Mouse (Mus musculus): ENCODE results near the gene Hs3st3a1. TPM values are rescaled to one million over a fixed set of nuclear protein-coding genes. Genes with fewer than 3 reads are reported as not detected.

The Hs3st3a1 gene
- polyA plus RNA-seq, 1 experiment = 1.8 TPM

DNA sequence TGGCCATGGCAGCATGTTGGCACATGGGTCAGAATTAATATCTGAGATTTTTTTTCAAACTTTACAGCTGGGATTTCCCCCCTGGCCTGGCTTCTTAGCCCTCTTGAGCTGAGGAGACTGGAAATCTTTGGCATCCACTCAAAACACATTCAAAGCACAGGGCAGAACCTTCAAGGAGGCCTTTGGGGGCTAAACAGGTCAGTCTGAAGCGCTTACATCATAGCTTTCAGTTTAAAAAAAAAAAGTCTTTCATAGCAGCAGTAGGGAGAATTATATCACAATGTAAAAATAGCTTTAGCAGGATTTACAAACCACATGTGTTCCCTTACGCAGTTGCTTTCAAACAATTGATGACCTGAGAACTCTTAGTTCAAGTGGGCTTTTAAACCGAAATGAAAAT lies 46.3 kb downstream of the Hs3st3a1 start:
- Histone ChIP-seq H3K79me2 (ENCODE audit: control insufficient read depth, insufficient read depth) (no peaks in the 10 kb centered on the region), H3K4me2 (ENCODE audit: low read depth) (no peak overlapping the region), H3ac (ENCODE audit: control insufficient read depth, insufficient read length) (no peak overlapping the region), H3K27me3 (ENCODE audit: control insufficient read depth, insufficient read depth, insufficient read length) (no peaks in the 10 kb centered on the region), H3K36me3 (ENCODE audit: control insufficient read depth, insufficient read depth) (no peaks in the 10 kb centered on the region), H3K4me3 (no peak overlapping the region)
- TF ChIP-seq REST (IDR thresholded peaks at IDR 0.05; ENCODE audit: insufficient read depth, insufficient read length) = no peak
- no peak for TF ChIP-seq SRF (IDR thresholded peaks at IDR 0.05; ENCODE audit: control insufficient read depth, insufficient read length, low read depth)
- no peak for TF ChIP-seq MYOG (IDR thresholded peaks at IDR 0.05; ENCODE audit: control insufficient read depth in 1 of 3, insufficient read depth in 1 of 3, insufficient read length in 2 of 3, low read depth in 2 of 3)

DNA sequence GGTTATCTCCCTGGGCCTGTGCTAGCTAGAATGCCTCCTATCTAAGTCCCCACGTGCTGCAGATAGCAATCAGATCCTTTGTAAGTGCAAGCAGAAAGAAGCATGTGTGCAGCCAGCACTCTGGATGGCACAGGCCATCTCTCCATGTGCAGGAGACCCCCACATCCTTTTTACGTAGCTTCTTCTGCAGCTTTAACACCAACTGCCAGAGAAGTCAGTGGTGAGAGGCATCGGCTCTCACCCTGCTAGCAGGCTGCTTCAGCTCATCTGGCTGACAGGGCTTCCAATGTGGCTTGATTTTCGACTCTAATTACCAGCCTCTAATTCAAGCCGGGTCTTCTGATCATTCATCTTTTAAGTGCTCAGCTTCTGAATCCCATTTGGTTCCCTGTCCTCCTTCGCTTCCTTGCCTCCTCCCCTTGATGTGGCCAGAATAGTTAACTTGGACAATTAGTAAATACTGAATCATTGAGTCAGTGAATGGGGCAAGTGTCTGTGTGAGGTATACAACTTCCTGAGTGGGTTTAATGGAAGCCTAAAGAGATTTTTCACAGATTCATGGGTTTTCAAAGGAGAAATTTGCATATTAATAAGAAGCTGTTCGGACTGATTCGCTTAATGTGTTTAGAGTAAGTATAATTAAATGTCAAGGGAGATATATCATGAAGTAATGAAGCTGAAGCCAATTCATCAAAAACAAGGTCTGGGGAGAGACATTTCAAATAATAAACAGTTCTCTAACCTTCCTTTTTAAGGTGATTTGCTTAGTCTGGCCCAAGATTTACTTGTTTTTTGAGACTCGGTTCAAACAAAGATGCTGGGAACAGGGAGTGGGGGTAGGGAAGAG lies 54.7 kb downstream of the Hs3st3a1 start:
- no peak for TF ChIP-seq TCF12 (IDR thresholded peaks at IDR 0.05; ENCODE audit: insufficient read depth, poor library complexity, severe bottlenecking)
- TF ChIP-seq POLR2AphosphoS2 (IDR thresholded peaks at IDR 0.05; ENCODE audit: insufficient read length, low read depth) = no peak
- TF ChIP-seq CEBPB (IDR thresholded peaks at IDR 0.05; ENCODE audit: insufficient read depth, poor library complexity, severe bottlenecking) = no peak
- TF ChIP-seq USF1 (IDR thresholded peaks at IDR 0.05; ENCODE audit: low read depth) = no peak
- no peak for TF ChIP-seq MAX (IDR thresholded peaks at IDR 0.05; ENCODE audit: low read depth)
- TF ChIP-seq MYOG (IDR thresholded peaks at IDR 0.05; ENCODE audit: control insufficient read depth in 1 of 3, insufficient read depth in 1 of 3, insufficient read length in 2 of 3, low read depth in 2 of 3) = no peak
- TF ChIP-seq REST (IDR thresholded peaks at IDR 0.05; ENCODE audit: insufficient read depth, insufficient read length) = no peak
- no peaks in the 10 kb centered on the region for H3K36me3 ChIP-seq (ENCODE audit: control insufficient read depth, insufficient read depth)

GRCm38 (mm10) chr11:64494448-64494847 lies 59.3 kb downstream of the Hs3st3a1 start:
- no peaks in the 10 kb centered on the region for H3K36me3 ChIP-seq (ENCODE audit: control insufficient read depth, insufficient read depth)
- H3K27me3 ChIP-seq (ENCODE audit: control insufficient read depth, insufficient read depth, insufficient read length) = no peaks in the 10 kb centered on the region
- no peak overlapping the region for H3K4me3 ChIP-seq
- no peaks in the 10 kb centered on the region for H3K79me2 ChIP-seq (ENCODE audit: control insufficient read depth, insufficient read depth)
- TF ChIP-seq USF1 (IDR thresholded peaks at IDR 0.05; ENCODE audit: low read depth) (no peak), MAX (IDR thresholded peaks at IDR 0.05; ENCODE audit: low read depth) (no peak), POLR2AphosphoS2 (IDR thresholded peaks at IDR 0.05; ENCODE audit: insufficient read length, low read depth) (no peak), CEBPB (IDR thresholded peaks at IDR 0.05; ENCODE audit: insufficient read depth, poor library complexity, severe bottlenecking) (no peak), TCF12 (IDR thresholded peaks at IDR 0.05; ENCODE audit: insufficient read depth, poor library complexity, severe bottlenecking) (no peak), POLR2A (IDR thresholded peaks at IDR 0.05; ENCODE audit: insufficient read length, low read depth) (no peak), MYOD1 (IDR thresholded peaks at IDR 0.05; ENCODE audit: control insufficient read depth in 1 of 3, insufficient read length in 2 of 3, low read depth in 2 of 3) (no peak), REST (IDR thresholded peaks at IDR 0.05; ENCODE audit: insufficient read depth, insufficient read length) (no peak), E2F4 (IDR thresholded peaks at IDR 0.05; ENCODE audit: insufficient read depth) (no peak), TCF3 (IDR thresholded peaks at IDR 0.05; ENCODE audit: insufficient read length, low read depth) (no peak), MYOG (IDR thresholded peaks at IDR 0.05; ENCODE audit: control insufficient read depth in 1 of 3, insufficient read depth in 1 of 3, insufficient read length in 2 of 3, low read depth in 2 of 3) (no peak), SRF (IDR thresholded peaks at IDR 0.05; ENCODE audit: control insufficient read depth, insufficient read length, low read depth) (no peak)
- H3ac ChIP-seq (ENCODE audit: control insufficient read depth, insufficient read length) = no peak overlapping the region
- H3K4me2 ChIP-seq (ENCODE audit: low read depth) = no peak overlapping the region

More for the DNA sequence above, 54.7 kb downstream of the Hs3st3a1 start:
- Histone ChIP-seq H3K4me3 (no peak overlapping the region), H3K79me2 (ENCODE audit: control insufficient read depth, insufficient read depth) (no peaks in the 10 kb centered on the region), H3ac (ENCODE audit: control insufficient read depth, insufficient read length) (no peak overlapping the region), H3K4me2 (ENCODE audit: low read depth) (no peak overlapping the region), H3K27me3 (ENCODE audit: control insufficient read depth, insufficient read depth, insufficient read length) (no peaks in the 10 kb centered on the region)

- Histone ChIP-seq H3K27me3 (ENCODE audit: control insufficient read depth, insufficient read depth, insufficient read length) (no peaks in the 10 kb centered on the region), H3ac (ENCODE audit: control insufficient read depth, insufficient read length) (no peak overlapping the region), H3K4me2 (ENCODE audit: low read depth) (peak overlapping the region; percentile 8), H3K4me3 (no peak overlapping the region), H3K36me3 (ENCODE audit: control insufficient read depth, insufficient read depth) (no peaks in the 10 kb centered on the region), H3K79me2 (ENCODE audit: control insufficient read depth, insufficient read depth) (no peaks in the 10 kb centered on the region)
- TF ChIP-seq CEBPB (IDR thresholded peaks at IDR 0.05; ENCODE audit: insufficient read depth, poor library complexity, severe bottlenecking) (no peak), POLR2AphosphoS2 (IDR thresholded peaks at IDR 0.05; ENCODE audit: insufficient read length, low read depth) (no peak), TCF12 (IDR thresholded peaks at IDR 0.05; ENCODE audit: insufficient read depth, poor library complexity, severe bottlenecking) (no peak), REST (IDR thresholded peaks at IDR 0.05; ENCODE audit: insufficient read depth, insufficient read length) (no peak), MYOD1 (IDR thresholded peaks at IDR 0.05; ENCODE audit: control insufficient read depth in 1 of 3, insufficient read length in 2 of 3, low read depth in 2 of 3) (no peak), E2F4 (IDR thresholded peaks at IDR 0.05; ENCODE audit: insufficient read depth) (no peak), USF1 (IDR thresholded peaks at IDR 0.05; ENCODE audit: low read depth) (no peak), POLR2A (IDR thresholded peaks at IDR 0.05; ENCODE audit: insufficient read length, low read depth) (no peak), TCF3 (IDR thresholded peaks at IDR 0.05; ENCODE audit: insufficient read length, low read depth) (no peak), MAX (IDR thresholded peaks at IDR 0.05; ENCODE audit: low read depth) (no peak), SRF (IDR thresholded peaks at IDR 0.05; ENCODE audit: control insufficient read depth, insufficient read length, low read depth) (no peak), MYOG (IDR thresholded peaks at IDR 0.05; ENCODE audit: control insufficient read depth in 1 of 3, insufficient read depth in 1 of 3, insufficient read length in 2 of 3, low read depth in 2 of 3) (no peak)
These were observed 60.8 kb downstream of the Hs3st3a1 start for GRCm38 (mm10) chr11:64495935-64496334.

GRCm38 (mm10) chr11:64496677-64497076 lies 61.5 kb downstream of the Hs3st3a1 start:
- TF ChIP-seq POLR2AphosphoS2 (IDR thresholded peaks at IDR 0.05; ENCODE audit: insufficient read length, low read depth) = no peak
- no peak for TF ChIP-seq POLR2A (IDR thresholded peaks at IDR 0.05; ENCODE audit: insufficient read length, low read depth)
- no peak for TF ChIP-seq REST (IDR thresholded peaks at IDR 0.05; ENCODE audit: insufficient read depth, insufficient read length)
- no peak for TF ChIP-seq MYOD1 (IDR thresholded peaks at IDR 0.05; ENCODE audit: control insufficient read depth in 1 of 3, insufficient read length in 2 of 3, low read depth in 2 of 3)
- no peak for TF ChIP-seq SRF (IDR thresholded peaks at IDR 0.05; ENCODE audit: control insufficient read depth, insufficient read length, low read depth)
- no peak for TF ChIP-seq E2F4 (IDR thresholded peaks at IDR 0.05; ENCODE audit: insufficient read depth)
- no peak for TF ChIP-seq MAX (IDR thresholded peaks at IDR 0.05; ENCODE audit: low read depth)
- Histone ChIP-seq H3ac (ENCODE audit: control insufficient read depth, insufficient read length) (no peak overlapping the region), H3K27me3 (ENCODE audit: control insufficient read depth, insufficient read depth, insufficient read length) (no peaks in the 10 kb centered on the region), H3K4me2 (ENCODE audit: low read depth) (peak overlapping the region; percentile 8), H3K79me2 (ENCODE audit: control insufficient read depth, insufficient read depth) (no peaks in the 10 kb centered on the region), H3K36me3 (ENCODE audit: control insufficient read depth, insufficient read depth) (no peaks in the 10 kb centered on the region), H3K4me3 (no peak overlapping the region)

All from myocyte (in vitro differentiated cells).